Comparison of ENCODE assay signal across 25 mouse cellular contexts in the genomic region with DNA sequence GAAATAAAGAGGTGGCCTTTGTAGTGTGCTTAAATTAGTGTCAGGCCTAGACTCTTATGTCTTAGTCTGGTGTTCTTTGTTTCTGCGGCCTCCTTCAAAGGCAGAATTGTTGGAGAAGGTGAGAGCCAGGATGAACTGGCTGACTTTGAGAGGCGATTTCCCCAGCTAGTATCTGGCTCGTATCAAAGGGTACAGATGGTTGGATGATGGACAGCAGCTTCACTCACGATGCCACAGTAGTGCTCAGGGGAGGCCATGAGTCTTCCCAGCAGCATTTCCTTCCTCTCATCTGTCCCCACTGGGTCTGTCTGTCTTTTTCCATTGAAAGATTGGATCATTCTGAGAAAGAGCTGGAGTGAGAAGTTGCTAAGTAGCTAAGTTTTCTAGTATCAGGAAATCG. TPM values are rescaled to one million over a fixed set of nuclear protein-coding genes. Genes with fewer than 3 reads are reported as not detected.
A peak's percentile ranks its signal among the peaks of the same experiment; 100 is the strongest.
DNase-seq lines count a peak whose midpoint lies in the region.
"Had no signal": no experiment of that assay in that cellular context is flagged by ENCODE, and none has a peak within 500 bp of the region (broad histone marks: within the 10 kb centered on the region; RNA-seq: fewer than 3 reads in every experiment).

No protein-coding gene starts in this region.

- intact Hi-C loops in left cerebral cortex, postnatal 4 days (cut with DNase I), result no loop called here

- peak; percentile 22 for DNase-seq in left cerebral cortex, postnatal 4 days
- no peak for DNase-seq in left cerebral cortex, adult 18-20 months (ENCODE audit: low spot score in 2 of 2)
- DNase-seq in cerebellum, adult 18-20 months, result peak; percentile 68 to 78
- peak; percentile 80 for DNase-seq in cerebellum, adult 9-11 months
- no peak for DNase-seq in testis, postnatal 10 days (ENCODE audit: low spot score)
- DNase-seq in adrenal gland, adult (ENCODE audit: inconsistent age in 2 of 2, low spot score in 1 of 2), result no peak
- no peak for DNase-seq in lung, postnatal 14 days
- DNase-seq: adrenal gland, adult 8-10 months; B cell, adult 2 months; gastrocnemius, postnatal 10 days; kidney, postnatal 14 days; liver, postnatal 0 days; lung, postnatal 4 days; midbrain, embryonic 14.5 days; right cerebral cortex, postnatal 25 days; thymus, postnatal 14 days had no signal

RNA-seq across cellular contexts. Expression of gene Gdpd4, which starts 51.9 kb away (rescaled TPM):
- not detected for total RNA-seq in left cerebral cortex, postnatal 4 days (2021)
- total RNA-seq in left cerebral cortex, adult 18-20 months (2021), result under 1 TPM in 1 of 2 experiments, not detected in 1; 0.19 TPM
- total RNA-seq: adrenal gland, adult 8-10 months; adrenal gland, postnatal 4 days; CH12.LX; common myeloid progenitor, adult 5-6 weeks; ES-E14; heart, postnatal 25 days; layer of hippocampus, adult 2 months; layer of hippocampus, postnatal 14 days; left cerebral cortex, postnatal 36 days; neutrophil, adult 5-6 weeks had no signal

Comparison
In these comparisons a context has a peak if more than half of its experiments do, and no peak if none do; other contexts are left out.
1. DNase-seq: peak in left cerebral cortex, postnatal 4 days (single experiment), cerebellum, adult 18-20 months (2 of 2) and cerebellum, adult 9-11 months (single experiment); none in left cerebral cortex, adult 18-20 months (0 of 2), testis, postnatal 10 days (single experiment), adrenal gland, adult (0 of 2) and lung, postnatal 14 days (single experiment).